Mouse (Mus musculus): ENCODE measurements around the gene Six5.

DNA sequence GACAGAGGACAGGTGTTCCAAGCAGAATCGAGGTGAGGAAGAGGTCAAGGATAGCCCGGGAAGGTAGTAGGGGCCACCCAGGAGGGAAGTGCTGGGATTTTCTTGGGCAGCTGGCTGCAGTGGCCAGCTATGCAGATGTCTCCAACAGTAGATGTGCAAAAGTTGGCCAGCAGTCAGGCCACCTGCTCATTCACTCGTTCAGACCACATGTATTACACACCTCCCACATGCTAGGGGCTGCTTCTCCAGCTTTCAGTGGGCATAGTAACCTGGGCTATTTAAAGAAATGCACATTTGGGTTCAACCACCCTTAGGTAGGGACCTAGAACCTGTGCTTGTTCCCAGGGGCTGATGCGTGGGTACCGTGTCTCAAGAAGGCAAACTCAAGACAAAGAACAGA is 33.4 kb downstream of the Six5 start:
- no peak for TF ChIP-seq EP300 (IDR thresholded peaks at IDR 0.05)
- no peak for TF ChIP-seq CTCF (IDR thresholded peaks at IDR 0.05)

Measured in lung, postnatal 0 days (tissue).